Mouse (Mus musculus): ENCODE measurements around the gene Efcab3. TPM values are rescaled to one million over a fixed set of nuclear protein-coding genes. Genes with fewer than 3 reads are reported as not detected.

The Efcab3 gene
- polyA plus RNA-seq, 1 experiment from 2014 or later = not detected

- H3K27ac ChIP-seq = no peak overlapping the region
- H3K4me1 ChIP-seq (replicated peaks) = no peaks in the 10 kb centered on the region
- no peak overlapping the region for H3K4me2 ChIP-seq
- peaks cover 21% of the 10 kb centered on the region for H3K27me3 ChIP-seq
- no peak for ATAC-seq (ENCODE audit: insufficient number of reproducible peaks, insufficient read depth, low FRiP score, low TSS enrichment, low read depth)
- H3K9ac ChIP-seq (replicated peaks) = no peak overlapping the region
- WGBS = 89% methylated on average over 2 of the region's 2 CpGs
- H3K36me3 ChIP-seq = no peaks in the 10 kb centered on the region
- H3K4me3 ChIP-seq (replicated peaks) = no peak overlapping the region
- H3K9me3 ChIP-seq = peaks cover 35% of the 10 kb centered on the region
These were observed 98.0 kb downstream of the Efcab3 start for GRCm38 (mm10) chr11:105161411-105161810.

GRCm38 (mm10) chr11:105164516-105165510 lies 101.4 kb downstream of the Efcab3 start:
- Histone ChIP-seq H3K9ac (replicated peaks) (no peak overlapping the region), H3K4me1 (replicated peaks) (no peaks in the 10 kb centered on the region), H3K4me2 (no peak overlapping the region), H3K4me3 (replicated peaks) (no peak overlapping the region), H3K36me3 (no peaks in the 10 kb centered on the region), H3K27ac (no peak overlapping the region), H3K9me3 (peaks cover 35% of the 10 kb centered on the region), H3K27me3 (peaks cover 20% of the 10 kb centered on the region)
- 78% methylated on average over 69 of the region's 69 CpGs for WGBS
- ATAC-seq (ENCODE audit: insufficient number of reproducible peaks, insufficient read depth, low FRiP score, low TSS enrichment, low read depth) = no peak

DNA sequence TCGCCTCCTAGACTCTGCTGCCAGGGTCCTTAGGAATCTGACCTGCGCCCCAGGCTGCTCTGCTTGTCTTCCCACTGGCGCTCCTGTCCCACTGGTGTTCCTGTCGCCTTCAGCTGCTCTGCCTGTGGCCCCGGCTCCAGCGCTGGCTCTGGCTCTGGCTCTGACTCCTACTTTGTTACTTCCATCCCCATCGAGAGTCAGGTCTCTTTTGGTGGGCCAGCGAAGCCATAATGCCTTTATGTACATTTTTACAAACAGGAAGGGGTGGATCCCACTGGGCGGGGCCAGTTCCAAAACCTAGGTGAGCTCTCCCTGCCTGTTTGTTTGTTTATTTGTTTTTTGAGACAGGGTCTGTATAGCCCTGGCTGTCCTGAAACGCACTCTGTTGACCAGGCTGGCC lies 103.4 kb downstream of the Efcab3 start:
- no peaks in the 10 kb centered on the region for H3K36me3 ChIP-seq
- no peak overlapping the region for H3K4me3 ChIP-seq (replicated peaks)
- no peak overlapping the region for H3K9ac ChIP-seq (replicated peaks)
- peaks cover 35% of the 10 kb centered on the region for H3K9me3 ChIP-seq
- 90% methylated on average over 10 of the region's 10 CpGs for WGBS
- H3K27ac ChIP-seq = no peak overlapping the region
- H3K27me3 ChIP-seq = peaks cover 20% of the 10 kb centered on the region
- no peaks in the 10 kb centered on the region for H3K4me1 ChIP-seq (replicated peaks)
- no peak overlapping the region for H3K4me2 ChIP-seq
- ATAC-seq (ENCODE audit: insufficient number of reproducible peaks, insufficient read depth, low FRiP score, low TSS enrichment, low read depth) = no peak

Other genes starting within 250 kb of the Efcab3 start
- gene Mettl2, start 62.8 kb downstream of the Efcab3 start, polyA plus RNA-seq (2016; fragmentation: Nextera tagmentation; extraction: Ambion mirVana) = 49.6 and 55.2 TPM in 2 replicates
- not detected in 2 replicates for gene Gm10842, start 83.3 kb downstream of the Efcab3 start, polyA plus RNA-seq (2016; fragmentation: Nextera tagmentation; extraction: Ambion mirVana)
- gene Tlk2, start 115.2 kb downstream of the Efcab3 start, polyA plus RNA-seq (2016; fragmentation: Nextera tagmentation; extraction: Ambion mirVana) = 29.6 and 31.9 TPM in 2 replicates
- 35.0 and 37.3 TPM in 2 replicates for gene Mrc2, start 229.1 kb downstream of the Efcab3 start, polyA plus RNA-seq (2016; fragmentation: Nextera tagmentation; extraction: Ambion mirVana)